Mouse (Mus musculus) retina, embryonic 14.5 days (tissue): ENCODE data around the gene Filip1.

ENCODE experiments used
- DNase-seq: peaks from one replicate; pipeline ENCODE4 v3.0.0-alpha.2; 2015; ENCODE audit warnings: low spot score

Filip1 gene

DNA sequence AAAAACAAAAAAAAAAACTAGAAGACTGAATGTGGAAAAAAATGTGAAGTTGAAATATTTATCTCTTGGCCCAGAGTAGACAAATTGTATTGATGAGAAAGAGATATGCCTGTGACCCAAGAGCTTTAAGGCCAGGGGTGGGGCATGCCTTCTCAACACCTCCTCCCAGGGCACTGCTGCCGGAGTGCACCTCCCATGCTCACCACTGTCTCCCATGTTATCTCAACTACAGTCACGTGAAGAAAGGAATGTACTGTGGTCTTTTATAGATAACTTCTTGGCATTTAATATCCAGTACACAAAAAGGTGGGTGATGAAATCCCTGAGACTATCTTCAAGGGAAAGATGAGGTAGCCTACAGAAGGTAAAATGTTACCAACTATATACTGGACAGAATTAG, 64.7 kb downstream of the Filip1 start:
- no peak for DNase-seq

DNA sequence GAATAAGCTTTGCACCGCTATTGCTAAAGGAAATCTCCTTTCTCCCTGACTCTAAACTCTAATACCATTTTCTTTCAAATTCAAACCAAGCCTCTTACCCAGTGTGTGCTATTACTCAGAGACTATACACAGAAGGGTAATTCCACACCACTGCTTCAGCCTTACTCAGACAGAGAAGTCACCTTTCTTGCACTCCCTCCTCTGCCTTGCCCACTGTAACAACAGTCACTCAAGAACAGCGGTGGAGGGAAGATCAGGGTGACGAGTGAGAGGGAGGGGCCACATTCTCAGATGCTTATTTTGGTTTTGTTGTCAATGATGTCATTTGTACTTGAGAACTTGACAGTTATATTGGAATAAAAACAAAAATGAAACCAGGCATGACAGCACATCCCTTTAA, 65.2 kb downstream of the Filip1 start:
- no peak for DNase-seq

DNA sequence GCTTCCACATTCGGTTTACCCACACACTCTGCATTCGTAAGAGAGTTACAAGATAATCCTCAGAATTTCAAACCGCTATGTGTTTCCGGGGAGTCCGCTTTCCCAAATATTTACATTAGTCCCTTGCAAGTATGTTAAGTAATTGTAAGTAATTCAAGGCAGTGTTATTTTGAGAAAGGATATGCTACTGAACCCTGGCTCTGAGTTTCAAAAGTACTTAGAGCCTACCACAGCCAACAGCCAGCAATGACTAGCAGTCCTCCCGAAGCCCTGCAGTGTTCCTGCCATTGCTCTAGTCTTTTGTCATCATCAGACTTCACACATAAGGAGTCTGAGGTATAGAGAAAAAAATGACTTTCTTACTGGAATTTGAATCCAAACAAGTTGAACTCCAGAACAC, 67.8 kb downstream of the Filip1 start:
- DNase-seq = no peak

DNA sequence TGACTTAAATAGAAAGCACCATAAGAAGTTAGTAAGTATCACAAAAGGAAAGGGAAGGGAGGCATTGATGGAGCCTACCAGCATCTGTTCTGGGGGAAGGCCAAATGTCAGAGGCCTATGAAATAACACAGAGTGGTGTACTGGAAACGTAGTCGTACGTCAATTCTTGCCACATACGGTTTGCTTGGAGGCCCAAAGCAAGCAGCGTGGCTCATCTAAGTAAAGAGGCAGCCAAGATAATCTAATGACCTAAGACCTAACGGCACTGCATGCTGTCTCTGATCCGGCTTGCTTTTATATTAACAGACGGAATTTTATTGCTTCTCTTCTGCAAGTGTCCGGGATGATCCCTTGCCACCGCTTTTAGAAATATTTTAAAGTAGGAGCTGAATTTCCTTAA, 68.7 kb downstream of the Filip1 start:
- DNase-seq = no peak

DNA sequence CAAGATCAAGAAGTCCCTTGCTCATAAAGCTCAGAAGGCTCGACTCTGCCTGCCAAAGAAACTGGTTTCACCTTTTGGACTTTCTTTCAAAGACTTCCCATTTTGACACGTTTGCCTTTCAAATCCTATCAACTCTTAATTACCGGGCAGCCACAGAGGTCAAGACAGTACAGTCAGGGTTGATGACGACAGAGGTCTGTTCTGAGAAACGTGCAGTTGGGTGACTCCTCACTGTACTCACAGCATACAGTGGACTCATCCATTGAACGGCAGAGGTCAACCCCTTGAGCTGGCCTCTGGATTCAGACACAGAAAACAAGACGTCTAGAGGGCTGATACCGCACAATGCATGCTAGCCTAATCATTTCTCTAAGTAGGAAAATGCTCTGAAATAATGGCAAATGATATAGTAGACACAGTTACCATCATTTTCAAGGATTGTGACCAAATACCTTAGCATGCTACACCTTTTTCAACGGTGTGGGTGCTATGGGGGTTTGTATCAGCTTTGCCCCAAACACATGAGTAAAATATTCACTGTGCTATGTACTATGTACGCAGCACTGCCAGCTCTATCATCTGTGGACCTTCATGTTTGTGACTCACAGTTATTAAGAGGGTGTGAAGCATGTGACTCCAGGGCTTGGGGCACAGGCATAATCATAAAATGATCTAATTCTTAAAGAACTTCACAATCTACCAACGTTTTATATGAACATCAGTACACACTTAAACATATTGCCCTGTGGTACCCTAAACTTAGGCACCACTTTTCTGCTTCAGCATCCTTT, 74.0 kb downstream of the Filip1 start:
- no peak for DNase-seq

DNA sequence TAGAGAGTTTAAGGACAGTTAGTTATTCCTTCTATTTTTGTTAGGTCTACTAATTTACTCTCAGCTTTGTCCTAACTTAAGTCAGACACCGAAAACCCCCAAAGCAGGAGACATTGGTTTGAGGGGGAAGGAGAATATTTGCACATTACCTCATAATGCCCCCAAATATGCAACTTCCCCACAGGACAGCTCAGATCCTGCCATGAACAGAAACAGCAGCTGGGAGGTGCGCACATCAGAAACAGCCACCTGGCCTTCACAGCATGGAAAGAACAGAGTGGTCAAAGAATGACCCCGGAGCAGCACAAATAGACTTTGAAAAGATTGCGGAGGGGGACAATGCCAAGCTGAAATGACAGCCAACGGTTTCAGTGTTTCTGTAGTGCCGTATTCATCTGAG, 75.1 kb downstream of the Filip1 start:
- DNase-seq = no peak

DNA sequence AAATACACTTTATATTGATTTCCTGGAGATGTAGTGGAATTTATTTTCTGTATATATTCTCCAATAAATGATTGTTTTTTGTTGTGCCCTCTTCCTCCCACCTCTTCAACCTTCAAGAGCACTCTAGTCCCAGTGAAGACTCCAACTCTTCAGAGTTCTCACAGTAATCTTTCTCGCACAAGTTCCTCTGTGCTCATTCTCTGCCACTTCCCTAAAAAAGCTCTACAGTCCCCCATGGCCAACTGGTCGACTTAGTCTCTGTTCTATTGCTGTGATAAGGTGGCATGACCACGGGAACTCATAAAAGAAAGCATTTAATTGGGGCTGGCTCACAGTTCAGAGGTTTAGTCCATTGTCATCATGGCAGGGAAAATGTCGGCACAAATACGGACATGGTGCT, 80.1 kb downstream of the Filip1 start:
- DNase-seq = no peak

DNA sequence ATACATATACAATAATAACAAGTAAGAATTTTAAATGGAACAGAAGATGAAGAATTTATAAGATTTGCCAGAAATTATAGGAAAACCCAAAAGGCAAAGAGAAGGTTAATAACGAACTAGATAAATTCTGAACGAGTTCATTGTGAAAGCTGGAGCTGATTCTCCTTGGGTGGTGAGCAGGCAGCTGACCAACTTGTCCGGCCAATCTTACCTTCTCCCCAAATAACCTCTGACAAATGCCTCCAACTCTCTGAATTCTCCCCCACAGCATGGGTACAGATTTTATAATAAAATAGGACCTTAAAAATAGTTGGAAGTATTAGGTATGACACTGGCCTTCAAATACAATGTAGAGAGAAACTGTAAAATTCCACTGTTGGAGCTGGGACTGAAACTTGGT, 84.6 kb downstream of the Filip1 start:
- DNase-seq = no peak

DNA sequence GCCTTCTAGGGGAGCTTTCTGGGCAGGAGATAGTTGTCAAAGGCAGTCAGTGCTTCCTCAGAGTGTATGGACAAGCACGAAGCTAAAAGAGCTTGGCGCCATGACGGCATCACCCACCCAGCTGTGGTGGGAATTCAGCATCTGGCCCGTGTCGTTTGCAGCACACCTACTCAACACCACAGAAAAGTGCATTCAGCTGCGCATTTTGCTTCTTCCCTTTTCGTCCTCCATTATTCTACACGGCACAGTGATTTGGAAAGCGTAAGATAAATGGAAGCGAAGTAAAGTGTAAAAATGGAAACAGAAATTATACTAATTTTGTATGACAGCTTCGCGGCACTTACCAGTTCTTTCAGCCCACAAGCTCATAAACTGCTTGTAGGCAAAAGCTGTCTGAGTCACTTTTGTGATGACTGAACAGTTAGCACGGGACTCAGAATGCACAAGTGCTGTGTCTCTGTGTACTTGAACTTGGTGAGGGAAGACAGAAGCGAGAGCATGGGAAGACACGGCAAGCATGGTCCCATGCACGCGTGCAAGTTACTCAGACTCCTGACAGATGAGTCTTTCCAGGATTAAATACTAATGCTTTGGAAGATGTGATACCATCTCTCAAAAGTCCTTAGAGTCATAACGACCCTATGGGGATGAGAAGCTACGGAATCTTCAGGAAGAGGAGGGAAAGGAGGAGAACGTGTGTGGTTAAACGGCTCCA, 85.3 kb downstream of the Filip1 start:
- DNase-seq = no peak

DNA sequence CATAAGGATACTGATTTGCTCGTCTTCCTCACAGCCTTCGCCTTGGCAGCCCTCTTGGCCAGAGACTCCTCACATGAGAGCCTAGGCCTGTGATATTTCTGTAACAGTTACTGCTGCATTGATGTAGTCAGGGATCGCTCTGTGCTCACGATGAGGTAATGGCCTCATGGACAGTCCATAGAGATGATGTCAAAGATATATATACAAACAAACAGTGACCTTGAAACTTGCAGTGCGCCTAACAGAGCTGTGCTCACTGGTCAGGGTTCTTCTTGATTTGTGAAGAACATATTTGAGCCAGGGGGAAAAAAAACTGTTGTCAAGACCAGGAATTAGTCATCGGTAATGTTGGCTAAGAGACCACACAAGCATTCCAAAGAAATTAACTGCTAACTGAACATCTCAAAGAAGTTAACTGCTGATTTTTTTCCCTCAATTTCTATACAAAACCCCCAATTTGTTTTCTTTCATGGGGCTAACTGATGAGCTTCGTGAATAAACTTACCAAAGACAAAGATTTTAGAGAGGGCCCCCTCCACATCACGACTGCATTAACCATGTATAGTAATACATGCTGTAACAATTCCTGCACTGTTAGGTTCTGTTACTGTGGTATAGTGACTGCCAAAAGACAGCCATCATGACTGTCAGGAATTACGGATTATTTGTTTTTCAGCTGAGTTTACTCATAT, 86.0 kb downstream of the Filip1 start:
- no peak for DNase-seq

DNA sequence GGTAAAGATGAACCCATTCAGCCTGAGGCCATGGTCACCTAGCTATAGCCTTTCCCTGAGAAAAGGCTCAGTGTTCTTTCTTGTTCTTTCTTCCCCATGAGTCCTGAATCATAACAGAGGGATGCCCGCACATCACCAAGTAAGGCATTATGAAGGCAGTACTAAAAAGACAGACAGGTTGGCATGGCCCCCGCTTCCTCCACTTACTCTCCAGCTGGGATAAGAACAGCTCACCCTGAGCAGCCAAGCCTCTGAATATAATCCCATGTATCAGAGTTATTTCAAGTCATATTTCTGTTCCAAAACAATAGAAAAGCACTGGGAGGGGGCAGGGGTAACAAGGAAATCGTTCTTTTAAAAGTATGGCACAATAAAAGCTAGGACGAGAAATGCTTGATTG, 86.7 kb downstream of the Filip1 start:
- no peak for DNase-seq

DNA sequence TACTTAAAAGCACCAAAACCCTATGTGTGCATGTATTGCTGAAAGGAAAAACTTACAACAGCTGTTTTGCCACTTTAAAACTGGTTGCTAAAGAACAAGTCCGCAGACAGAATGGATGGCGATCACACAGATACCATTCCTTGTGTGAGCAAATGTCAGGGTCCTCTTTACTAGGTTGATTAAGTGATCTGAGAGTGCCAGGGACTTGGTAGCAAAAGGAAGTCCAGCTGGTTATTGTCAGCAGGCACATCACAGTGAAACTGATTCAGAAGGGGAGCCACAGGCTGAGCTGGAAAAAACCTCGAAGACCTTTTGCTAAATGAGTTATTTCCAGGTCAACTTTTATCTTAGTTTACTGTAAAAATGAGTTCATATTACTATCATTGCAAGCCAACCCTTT, 89.4 kb downstream of the Filip1 start:
- no peak for DNase-seq

DNA sequence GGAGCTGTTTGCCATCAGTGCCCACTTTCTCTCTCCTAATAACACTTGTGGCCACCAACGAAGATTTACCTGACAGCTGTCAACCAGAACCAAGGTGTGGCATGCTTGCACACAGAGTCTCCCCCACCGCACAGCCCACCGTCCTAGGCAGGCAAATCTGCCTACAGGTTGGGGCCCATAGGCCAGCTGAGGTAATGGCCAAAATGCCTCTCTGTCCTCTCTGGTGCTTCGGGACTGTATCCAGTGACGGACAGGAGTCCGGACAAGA, 90.2 kb downstream of the Filip1 start:
- DNase-seq = no peak

DNA sequence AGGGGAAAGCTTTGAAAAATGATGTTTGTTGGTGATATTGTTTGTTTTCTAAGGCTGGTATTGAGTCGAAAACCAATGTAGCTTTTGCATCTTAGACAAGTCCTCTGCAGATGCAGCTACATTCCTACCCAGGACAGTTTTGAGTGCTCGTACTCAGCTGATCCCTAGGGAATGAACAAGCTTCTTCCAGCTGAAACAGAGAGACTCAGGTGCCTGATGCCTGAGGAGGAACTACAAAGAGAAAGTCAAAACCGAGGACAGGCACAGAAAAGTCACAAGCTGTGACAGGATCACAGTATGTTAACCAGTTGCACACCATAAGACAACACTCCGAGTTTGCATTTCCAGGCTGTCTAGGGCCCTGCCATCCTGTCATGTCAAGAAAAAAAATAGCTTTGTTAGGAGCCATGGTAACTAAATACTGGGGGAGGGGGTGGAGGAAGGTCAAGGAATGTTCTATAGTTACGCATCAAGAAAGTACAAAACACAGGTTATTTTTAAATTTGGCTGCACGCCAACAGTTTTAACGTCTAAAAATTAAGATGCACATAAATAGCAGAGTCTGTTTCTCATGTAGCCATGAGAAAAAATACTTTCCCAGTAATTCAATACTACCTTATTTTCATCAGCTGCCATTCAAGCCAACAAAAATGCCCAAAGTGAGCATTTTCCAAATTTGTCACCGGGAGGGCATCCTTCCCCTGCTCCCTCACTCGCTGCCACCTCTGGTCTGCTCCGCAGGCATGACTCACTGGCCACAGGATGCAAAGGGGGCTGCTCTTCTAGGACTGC, 90.8 kb downstream of the Filip1 start:
- no peak for DNase-seq

DNA sequence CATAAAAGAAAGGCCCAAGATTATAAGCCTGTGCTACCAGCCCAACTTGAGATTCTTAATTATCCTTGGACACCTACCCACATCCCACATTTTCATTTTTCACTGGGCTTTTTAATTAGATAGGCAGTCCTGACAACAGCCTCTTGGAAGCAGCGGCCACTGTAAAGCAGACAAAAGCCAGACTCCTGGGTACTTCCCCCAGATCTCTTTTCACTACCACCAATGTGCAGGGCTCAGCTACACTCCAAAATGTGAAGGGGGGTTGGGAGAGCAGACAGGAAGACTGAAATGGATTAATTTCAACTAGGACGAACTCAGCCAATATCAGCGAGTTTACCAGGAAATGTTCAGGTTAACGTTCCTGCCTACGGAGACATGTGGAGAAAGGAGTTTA, 92.1 kb downstream of the Filip1 start:
- DNase-seq = no peak

DNA sequence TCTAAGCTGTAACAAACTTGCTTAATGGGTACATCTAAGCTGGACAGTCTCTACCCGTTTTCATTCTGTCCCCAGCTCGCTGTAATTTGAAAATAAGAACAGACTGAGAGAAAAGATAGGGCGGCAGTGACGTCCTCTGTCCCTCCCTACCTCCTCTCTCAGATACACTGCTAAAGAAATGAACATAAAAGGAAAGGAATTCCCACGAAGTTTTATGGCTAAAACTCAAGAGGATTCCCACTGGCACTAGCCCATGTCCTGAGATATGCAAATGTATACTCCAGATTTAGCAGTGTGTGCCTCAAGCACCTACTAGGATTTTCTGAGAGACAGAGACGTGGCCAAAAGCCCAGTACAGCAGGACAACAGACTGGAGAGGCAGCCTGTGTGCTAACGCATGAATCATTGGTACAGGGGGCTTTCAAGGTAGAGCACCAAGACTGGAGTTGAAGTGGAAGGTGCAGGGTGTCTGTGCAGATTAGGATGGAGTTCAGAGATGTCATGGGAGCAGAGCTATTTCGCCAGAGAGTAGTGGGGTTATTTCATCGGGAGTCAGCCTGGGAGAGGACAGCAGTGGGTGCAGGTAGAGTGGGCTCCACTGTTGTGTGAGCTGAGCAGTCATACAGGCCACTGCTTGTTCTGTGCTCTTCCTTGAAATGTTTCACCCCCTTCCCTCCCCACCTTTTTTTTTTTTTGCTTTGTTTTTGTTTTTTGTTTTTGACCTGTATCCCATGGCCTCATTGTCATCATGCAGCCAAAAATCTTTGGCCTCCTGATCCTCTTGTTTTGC, 92.7 kb downstream of the Filip1 start:
- DNase-seq = no peak

DNA sequence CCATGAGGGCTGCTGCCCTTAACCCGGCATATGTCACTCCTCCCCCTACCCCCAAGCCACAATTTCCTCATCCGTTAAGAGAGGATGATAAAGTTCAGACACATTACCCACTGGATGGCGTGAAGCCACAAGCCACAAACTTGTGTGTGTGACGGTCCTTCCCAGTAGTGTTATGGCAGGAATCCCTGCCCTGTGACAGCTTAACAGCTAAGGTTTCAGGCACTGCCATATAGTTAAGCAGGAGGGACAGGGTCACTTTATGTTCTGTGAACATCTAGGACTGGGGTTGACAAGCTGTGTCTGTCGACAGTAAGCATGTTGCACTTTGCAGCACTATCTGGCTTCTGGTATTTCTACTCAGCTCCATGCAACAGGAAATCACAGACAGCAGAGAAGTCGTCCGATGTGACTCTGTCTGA, 93.3 kb downstream of the Filip1 start:
- DNase-seq = no peak

DNA sequence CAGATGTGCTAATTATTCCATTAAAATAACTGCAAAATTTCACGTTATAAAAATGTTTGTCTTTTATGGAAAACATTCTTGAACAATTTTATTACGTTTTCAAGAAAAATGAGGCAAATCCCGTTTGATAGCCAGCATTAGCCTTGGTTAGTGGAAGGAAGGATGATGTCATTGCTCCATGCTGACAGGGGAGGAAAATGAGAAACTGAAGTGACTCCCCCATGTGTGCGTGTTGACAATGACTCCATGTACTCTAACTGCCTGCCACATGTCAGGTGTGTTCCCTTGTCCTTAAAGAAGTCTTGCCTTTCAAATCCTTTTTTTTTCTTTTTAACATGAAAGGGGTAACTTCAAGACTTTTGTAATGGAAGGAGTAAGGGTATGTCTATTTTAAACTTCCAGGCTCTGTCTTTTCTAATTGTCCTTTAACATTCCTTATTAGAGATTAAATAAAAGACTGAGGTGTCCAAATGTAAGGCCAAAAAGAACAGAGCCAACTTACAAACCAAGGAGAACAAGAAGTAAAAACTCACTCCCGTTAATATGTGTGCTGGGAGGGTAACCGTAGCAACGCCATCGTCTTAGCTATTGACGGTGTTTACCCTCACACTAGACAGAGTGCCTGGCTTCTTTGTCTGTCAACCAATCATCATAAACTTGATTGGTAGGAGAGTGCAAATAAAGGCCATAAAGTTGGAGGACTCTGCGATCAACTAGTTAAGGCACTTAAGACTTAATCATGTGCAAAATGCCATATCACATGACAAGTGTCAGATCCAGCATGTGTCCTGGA, 94.1 kb downstream of the Filip1 start:
- no peak for DNase-seq

DNA sequence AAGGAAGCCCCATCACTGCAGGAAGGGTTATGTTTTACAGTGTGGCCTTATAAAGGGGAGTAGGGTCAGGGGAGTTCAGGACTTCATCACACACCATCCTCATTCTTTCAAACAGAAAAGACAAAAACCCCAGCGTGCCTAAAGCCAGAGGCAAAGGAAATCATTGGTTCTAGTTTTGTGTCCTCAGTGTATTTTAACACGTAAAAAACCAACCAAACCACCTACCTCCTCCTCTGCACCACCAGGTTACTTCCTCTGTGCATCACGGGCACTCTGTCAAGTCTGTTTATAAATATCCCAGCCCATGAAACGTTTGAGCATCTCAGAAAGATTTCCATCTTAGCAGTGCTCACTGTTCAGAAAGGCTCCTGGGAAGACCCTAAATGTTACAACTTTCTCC, 98.4 kb downstream of the Filip1 start:
- no peak for DNase-seq

DNA sequence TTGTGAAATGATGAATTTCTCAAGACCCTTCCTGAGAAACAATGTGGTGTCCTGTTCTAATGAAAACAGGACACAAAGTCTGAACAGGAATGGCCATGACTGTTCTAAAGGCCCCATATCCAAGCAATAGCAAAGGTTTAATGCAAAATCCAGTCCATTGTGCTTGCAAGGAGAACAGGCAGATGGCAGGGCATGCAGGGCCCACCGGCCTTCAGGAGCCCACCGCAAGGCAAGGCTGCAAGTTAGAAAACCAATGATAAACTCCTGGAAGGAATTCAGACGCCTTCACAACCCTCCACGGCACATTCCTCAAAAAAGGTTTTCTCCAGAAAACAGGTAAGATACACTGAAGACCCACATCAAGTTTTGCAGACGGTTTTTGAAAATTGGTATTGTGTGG, 99.7 kb downstream of the Filip1 start:
- no peak for DNase-seq

DNA sequence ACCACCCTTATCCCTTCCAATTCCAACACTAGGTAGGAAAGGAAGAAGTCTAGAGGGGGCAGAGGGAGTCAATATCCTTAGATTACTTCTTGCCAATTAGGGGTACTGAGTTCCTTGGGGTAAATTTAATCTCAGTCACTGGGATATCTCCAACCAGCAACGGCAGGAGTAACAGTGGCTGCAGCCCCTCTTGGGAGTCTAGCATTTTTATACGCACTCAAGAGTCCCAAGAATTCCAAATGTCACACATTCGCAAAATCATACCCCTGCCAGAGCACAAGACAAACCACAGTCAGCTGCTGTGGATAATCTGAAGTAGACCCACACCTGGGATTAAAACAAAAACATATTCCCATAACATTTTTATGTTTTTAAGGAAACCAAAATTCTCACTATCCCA, 102.5 kb downstream of the Filip1 start:
- DNase-seq = no peak
